Mouse (Mus musculus) left cerebral cortex, adult 9 months (tissue): ENCODE measurements around the gene Rph3a.
"Not testable (repeated sequence)": the region's sequence is repeated elsewhere in the genome, so short reads cannot be mapped to it uniquely, and the experiment has no call there.

Source experiments
- DNase-seq, 2 experiments: peaks; one replicate each; pipeline ENCODE4 v3.0.0; 2022; ENCODE audit warnings: low spot score in 2 of 2

The Rph3a gene

GRCm38 (mm10) chr5:120974522-120974921, 35.4 kb downstream of the Rph3a start:
- DNase-seq: no peak

DNA sequence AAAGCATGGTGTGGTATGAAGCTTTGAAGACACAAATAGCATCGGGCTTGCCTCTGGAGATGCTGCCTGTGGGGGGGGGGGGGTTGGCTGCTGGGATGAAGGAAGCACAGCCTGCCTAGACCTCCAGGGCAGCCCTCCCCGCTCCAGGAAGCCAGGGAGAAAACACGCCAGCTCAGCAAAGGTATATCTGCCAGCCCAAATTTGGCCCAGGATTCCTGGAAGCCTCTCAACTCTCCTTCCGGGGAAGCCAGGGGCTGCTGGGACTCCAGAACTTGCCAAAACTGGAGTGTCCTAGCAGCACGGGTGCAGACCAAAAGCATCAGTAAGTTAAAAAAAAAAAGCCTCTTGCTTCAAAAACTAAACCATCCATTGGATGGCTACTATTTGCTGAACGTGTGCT, 37.6 kb downstream of the Rph3a start:
- no peak for DNase-seq

DNA sequence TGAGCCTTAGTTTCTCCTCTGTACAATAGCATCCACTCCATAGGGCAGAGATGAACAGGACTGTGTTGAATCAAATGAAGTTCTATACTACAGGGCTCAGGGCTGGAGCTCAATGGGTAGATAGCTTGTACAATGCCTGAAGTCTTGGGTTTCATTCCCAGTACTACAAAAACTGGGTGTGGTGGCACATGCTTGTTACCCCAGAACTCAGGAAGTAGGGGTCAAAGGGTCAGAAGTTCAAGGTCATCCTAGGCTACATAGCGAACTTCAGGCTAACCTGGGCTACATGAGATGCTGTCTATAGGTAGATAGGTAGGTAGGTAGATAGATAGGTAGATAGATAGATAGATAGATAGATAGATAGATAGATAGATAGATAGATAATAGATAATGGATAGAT, 38.6 kb downstream of the Rph3a start:
- no peak for DNase-seq

DNA sequence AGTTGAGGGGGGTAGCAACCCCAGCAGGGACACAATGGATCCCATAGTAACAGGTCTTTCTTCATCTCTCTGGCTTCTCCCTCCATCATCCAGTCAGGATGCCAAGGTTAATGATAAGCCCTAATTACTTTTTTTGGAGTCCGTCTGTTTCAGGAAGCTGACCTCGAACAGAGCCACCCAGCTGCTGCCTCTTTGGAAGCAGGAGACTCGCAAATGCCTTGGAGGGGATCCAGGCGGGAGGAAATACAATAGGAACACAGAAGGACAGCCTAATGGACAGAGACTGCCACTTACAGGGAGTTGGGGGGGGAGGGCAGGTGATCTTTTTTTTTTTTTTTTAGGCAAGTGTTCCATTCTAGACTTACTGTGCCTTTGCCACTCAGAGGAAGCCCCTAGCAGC, 40.2 kb downstream of the Rph3a start:
- DNase-seq: no peak

GRCm38 (mm10) chr5:120968799-120969198, 41.1 kb downstream of the Rph3a start:
- DNase-seq: no peak

DNA sequence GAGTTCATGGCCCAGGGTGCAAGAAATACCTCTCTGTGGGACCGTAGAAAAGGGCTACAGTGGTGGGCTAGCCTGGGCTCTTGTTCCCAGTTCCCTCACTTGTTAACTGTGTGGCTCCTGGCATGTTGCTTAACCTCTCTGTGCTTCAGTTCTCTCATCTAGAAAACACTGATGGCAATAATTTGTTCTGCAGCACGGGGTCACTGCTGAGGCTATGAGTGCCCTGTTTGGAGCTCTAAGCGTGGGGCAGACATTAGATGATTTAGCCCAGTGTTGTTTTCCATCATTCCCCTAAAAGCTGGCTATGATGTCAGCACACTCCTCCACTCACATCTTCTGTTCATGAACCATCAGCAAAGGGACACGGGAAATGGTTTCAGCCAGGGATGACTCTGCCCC, 41.8 kb downstream of the Rph3a start:
- no peak for DNase-seq

DNA sequence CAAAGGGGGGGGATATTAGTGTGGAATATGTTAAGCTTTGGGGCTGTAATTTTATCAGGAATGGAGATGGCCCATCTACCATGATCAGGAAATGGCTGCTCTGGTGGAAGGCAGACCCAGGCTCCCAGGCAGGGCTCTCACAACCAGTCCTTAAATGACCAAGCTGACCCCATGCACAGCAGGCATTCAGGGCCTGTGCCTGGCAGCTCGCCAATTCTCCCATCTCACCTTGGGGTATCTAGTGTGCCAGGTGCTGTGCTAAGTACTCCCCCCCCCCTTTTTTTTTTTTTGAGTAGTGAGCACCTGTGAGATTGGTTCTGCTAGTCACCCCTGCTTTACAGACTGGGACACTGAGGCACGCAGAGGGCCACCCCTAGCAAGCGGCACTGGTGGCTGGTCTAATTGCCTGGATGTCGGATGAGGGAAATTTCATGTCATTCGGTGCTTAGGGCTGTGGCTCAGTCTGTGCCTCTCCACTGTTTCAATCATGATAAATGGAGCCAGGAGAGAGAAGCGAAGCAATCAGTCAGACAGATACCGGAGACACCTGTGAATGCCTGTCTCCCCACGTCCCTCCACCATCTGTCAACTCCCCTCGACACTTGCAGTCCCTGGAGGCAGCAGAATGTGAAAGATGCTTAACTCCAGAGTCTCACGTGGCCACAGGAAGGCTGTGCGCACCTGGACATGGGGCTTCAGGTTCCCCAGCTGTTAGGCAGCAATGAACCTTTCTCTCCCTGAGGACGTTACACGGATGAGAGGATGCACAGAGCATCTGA, 42.3 kb downstream of the Rph3a start:
- DNase-seq: no peak

GRCm38 (mm10) chr5:120966894-120967293, 43.0 kb downstream of the Rph3a start:
- DNase-seq: no peak

GRCm38 (mm10) chr5:120966156-120966555, 43.7 kb downstream of the Rph3a start:
- DNase-seq: no peak

DNA sequence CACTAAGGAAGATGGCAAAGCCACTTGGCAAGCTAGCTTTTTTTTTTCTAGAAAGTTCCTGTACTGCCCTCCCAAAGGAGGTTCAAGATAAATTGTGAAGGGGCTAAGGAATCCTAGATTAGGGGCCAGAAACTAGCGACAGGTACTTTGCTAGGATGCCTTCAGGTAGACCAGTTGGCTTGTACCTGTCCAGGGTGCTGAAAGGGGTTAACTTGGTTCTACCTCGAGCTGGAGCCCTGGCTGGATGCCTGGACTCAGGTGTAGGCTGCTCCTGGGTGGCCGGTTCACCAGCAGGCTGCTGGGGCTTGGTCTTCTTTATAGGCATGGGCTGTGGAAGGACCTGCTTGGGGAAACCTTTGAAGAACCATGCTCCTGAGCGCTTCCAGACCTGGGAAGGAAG, 48.9 kb downstream of the Rph3a start:
- DNase-seq: no peak

DNA sequence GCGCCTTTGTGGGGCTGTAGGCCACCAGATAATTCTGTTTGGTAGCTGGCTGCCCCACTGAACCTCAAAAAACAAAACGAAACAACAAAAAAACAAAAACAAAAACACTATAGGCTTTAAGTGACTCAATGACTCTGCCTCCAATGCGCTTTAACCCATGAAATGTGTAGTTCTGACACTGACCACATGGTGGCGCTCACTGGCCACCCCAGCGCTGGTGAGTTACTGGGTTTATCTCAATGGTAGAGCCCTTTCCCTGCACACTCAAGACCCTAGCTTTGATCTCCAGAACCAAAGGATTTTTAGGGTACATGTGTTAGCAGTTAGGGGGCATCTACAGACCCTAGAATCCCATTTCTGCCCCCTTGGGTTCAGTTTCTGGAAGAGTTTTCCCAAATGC, 55.9 kb downstream of the Rph3a start:
- DNase-seq: peak in 1 of 2 experiments; percentile 39

- DNase-seq: no peak
Observed at GRCm38 (mm10) chr5:120952242-120952770, 57.6 kb downstream of the Rph3a start.

DNA sequence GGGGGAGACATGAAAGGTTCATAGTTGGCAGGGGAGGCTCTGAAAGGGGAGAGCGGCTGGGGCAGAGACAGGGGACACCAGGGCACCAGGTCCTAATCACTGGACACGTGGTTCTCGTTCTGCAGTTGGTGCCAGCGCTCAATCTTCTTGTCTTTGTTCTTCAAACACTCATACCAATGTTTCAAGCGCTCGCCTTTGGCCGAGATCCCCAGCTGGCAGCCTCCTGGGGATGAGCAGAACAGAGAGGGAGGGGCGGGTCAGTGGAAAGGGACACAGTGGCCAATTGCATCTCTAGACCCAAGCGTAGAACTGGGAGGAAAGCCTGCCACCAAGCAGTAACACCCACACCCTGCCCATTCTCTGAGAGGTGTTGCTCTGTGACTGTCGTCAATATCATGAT, 67.8 kb downstream of the Rph3a start:
- peak; percentile 35 to 46 for DNase-seq

GRCm38 (mm10) chr5:120938586-120938985, 71.3 kb downstream of the Rph3a start:
- no peak for DNase-seq

DNA sequence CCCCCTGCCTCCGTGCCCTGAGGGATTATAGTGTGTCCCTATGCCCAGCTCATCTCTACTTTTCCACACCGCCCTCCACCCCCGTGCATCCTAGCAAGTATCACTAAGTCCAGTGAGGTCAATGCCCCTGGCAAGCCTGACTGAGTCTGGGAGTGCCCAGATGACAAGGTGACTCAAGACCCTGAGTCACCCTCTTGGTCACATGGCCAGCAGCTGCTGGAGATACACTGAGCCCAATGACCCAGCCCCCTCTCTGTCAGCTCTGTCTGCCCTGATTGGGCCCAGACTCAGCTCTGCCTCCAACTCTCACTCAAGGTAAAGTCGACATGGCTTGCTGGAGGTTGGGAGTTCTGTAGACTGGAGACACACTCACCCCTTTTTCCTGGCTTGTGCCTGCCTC, 72.1 kb downstream of the Rph3a start:
- no peak for DNase-seq

- no peak for DNase-seq
Observed at GRCm38 (mm10) chr5:120933966-120934365, 75.9 kb downstream of the Rph3a start.

DNA sequence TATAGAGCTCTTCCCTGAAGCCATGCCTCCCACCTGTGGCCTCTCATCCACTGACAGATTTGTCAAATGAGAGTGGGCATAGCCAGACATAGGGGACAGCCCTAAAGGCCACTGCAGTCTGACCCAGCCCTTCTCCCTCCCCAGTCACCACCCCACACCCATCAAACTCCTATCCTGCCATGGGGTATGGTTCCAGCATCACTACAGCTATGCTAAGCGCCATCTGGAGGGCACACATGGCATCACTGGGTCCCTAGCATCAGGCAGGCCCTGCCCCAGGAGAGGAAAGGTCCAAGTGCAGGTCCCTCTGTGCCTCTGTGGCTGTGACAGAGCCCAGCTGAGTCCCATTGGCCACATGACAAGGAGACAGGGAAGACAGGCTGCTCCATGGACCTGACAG, 82.9 kb downstream of the Rph3a start:
- no peak for DNase-seq

DNA sequence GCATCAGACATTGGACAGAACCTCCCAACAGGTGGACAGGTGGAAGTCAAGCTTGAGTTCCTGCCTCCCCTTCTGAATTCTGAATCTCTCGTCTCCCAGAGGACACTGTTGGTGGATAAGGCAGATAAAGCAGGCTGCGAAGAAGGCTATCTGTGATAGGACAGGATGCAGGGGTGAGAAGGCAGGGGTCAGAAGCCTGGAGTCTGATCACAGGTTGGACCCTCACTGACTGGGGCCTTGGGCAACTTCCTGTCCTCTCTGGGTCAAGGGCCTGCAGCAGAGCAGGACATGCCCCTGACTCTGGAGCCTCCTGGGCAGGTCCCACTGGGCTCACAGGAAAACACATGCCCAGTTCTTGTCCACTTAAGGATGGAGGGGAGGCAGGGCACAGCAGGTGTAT, 83.6 kb downstream of the Rph3a start:
- not testable (repeated sequence) for DNase-seq

- not testable (repeated sequence) for DNase-seq
Observed at GRCm38 (mm10) chr5:120924520-120924919, 85.4 kb downstream of the Rph3a start.

DNA sequence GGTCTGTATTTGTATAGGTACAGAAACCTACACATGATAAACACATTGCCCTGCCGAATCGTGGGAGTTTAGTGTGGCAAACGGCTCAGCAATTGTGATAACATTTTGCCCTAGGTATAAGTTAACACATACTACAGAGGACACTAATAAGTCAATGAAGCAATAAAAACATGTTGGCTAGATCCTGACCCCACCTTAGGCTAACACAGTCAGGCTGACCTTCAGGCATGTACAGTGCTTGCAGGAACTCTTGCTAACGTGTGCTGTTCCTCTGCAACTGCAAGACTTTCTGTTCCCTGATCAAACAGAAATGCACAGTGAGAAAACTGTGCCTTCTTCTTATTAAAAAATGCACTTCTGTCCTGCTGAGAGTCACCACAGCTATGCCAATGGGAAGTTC, 85.9 kb downstream of the Rph3a start:
- no peak for DNase-seq

GRCm38 (mm10) chr5:120920296-120920695, 89.6 kb downstream of the Rph3a start:
- no peak for DNase-seq

- not testable (repeated sequence) for DNase-seq
Observed at GRCm38 (mm10) chr5:120919156-120919935, 90.5 kb downstream of the Rph3a start.

GRCm38 (mm10) chr5:120914204-120914603, 95.7 kb downstream of the Rph3a start, which contains the start of gene Oas1d:
Gene Oas1d, plus strand, starts transcription at chr5:120914536.
- DNase-seq: not testable (repeated sequence)
